Mouse (Mus musculus): ENCODE results near the gene Dock9. TPM values are rescaled to one million over a fixed set of nuclear protein-coding genes. Genes with fewer than 3 reads are reported as not detected.
A peak's percentile ranks its signal among the peaks of the same experiment; 100 is the strongest.

Dock9 gene
- polyA plus RNA-seq, 1 experiment: 68.4 TPM

DNA sequence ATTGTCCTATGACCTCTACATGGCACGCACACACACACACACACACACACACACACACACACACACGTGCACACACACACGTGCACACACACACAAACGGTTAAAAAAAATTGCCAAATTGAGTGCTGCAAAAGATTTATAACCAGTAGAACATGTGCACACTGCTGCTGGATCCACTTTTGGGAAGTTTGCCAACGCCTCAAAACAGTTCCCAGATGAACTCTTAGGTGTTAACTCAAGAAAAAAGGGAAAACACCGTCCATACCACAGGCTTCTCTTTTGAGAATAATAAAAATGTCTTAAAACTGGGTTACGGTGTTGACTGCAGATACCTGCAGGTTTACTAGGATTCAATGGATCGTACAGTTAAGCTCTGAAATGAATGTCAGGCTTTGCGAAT is 48.0 kb downstream of the Dock9 start:
- no peaks in the 10 kb centered on the region; the same call in 1 of the 2 replicates for H3K4me1 ChIP-seq (ENCODE audit: control insufficient read depth, insufficient read depth, low read length)
- H3K27ac ChIP-seq (ENCODE audit: insufficient read depth, low read length): no peak overlapping the region
- TF ChIP-seq CTCF (IDR thresholded peaks at IDR 0.05; ENCODE audit: extremely low read depth, insufficient read depth, low read length) (no peak), POLR2A (IDR thresholded peaks at IDR 0.05; ENCODE audit: extremely low read depth, insufficient read depth, low read length) (no peak)
- H3K4me3 ChIP-seq (ENCODE audit: insufficient read depth, low read length): no peak overlapping the region

DNA sequence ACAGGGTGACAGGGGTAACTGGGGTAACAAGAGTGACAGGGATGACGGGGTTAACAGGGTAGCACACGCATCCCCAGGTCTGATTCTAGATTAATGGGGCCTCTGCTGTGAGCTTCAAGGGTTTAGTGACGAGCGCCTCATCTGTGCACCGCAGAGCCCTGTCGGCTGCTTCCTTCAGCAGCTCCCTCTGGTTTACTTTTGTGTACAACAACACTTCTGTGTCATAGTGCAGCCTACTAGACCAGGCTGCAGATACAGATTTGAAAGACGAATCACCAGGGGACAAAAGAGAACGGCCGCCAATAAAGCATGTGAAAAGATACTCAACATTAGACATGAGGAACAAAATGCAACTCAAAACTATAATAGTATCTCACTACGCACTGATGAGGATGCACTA is 48.6 kb downstream of the Dock9 start:
- no peak overlapping the region for H3K4me3 ChIP-seq (ENCODE audit: insufficient read depth, low read length)
- no peaks in the 10 kb centered on the region; the same call in 1 of the 2 replicates for H3K4me1 ChIP-seq (ENCODE audit: control insufficient read depth, insufficient read depth, low read length)
- no peak for TF ChIP-seq CTCF (IDR thresholded peaks at IDR 0.05; ENCODE audit: extremely low read depth, insufficient read depth, low read length)
- no peak for TF ChIP-seq POLR2A (IDR thresholded peaks at IDR 0.05; ENCODE audit: extremely low read depth, insufficient read depth, low read length)
- no peak overlapping the region for H3K27ac ChIP-seq (ENCODE audit: insufficient read depth, low read length)

DNA sequence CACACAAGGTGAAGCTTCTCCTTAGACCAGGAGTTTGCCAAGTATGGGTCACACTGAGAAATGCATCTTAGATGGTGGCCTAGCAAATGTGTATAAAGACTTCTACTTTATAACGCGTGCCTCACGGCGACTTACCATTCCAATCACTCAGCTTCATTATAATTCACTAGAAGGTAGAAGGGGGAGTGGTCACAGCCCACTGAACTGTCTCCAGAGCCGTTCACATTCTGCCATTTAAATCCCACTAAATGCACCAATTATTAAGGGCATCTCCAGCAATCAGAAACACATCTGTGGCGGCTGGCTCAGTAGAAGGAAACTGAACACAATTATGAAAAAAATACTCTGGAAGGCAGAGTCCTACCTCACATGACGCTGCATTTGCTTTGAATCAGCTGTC is 50.3 kb downstream of the Dock9 start:
- TF ChIP-seq POLR2A (IDR thresholded peaks at IDR 0.05; ENCODE audit: extremely low read depth, insufficient read depth, low read length) (no peak), CTCF (IDR thresholded peaks at IDR 0.05; ENCODE audit: extremely low read depth, insufficient read depth, low read length) (no peak)
- H3K4me1 ChIP-seq (ENCODE audit: control insufficient read depth, insufficient read depth, low read length): peaks cover 2% of the 10 kb centered on the region; the same call in 1 of the 2 replicates
- no peak overlapping the region for H3K27ac ChIP-seq (ENCODE audit: insufficient read depth, low read length)
- no peak overlapping the region for H3K4me3 ChIP-seq (ENCODE audit: insufficient read depth, low read length)

DNA sequence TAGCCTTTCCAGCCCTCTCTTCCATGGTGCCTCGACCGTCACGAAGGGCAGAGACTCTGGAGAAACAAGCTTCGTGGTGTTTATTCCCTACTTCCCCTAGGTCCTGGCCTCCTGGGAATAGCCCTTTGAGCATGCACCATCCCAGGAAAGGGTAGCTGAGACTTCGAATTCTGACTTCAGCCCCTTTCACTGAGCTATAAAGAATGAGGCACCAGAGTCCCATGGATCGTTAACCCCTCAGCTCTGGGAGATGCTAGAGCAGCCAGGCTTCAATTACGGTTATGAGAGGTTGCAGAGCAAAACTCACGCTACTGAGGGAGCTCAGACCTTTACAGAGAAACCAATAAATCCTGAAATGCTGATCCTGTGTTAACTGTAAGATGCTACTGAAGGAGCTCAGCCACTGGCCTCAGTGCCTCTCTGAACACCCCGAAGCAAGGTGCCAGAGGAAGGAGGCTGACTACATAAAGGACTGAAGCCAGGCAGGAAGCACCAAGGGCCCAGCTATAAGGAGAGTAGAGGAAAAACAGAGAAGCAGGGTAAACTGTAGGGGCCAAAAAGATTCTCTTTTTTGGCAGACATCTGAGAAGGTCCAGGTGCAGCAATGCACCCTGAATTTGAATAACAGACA is 53.7 kb downstream of the Dock9 start:
- H3K27ac ChIP-seq (ENCODE audit: insufficient read depth, low read length): no peak overlapping the region
- H3K4me3 ChIP-seq (ENCODE audit: insufficient read depth, low read length): no peak overlapping the region
- TF ChIP-seq CTCF (IDR thresholded peaks at IDR 0.05; ENCODE audit: extremely low read depth, insufficient read depth, low read length) (no peak), POLR2A (IDR thresholded peaks at IDR 0.05; ENCODE audit: extremely low read depth, insufficient read depth, low read length) (no peak)
- peaks cover 8% of the 10 kb centered on the region for H3K4me1 ChIP-seq (ENCODE audit: control insufficient read depth, insufficient read depth, low read length)

DNA sequence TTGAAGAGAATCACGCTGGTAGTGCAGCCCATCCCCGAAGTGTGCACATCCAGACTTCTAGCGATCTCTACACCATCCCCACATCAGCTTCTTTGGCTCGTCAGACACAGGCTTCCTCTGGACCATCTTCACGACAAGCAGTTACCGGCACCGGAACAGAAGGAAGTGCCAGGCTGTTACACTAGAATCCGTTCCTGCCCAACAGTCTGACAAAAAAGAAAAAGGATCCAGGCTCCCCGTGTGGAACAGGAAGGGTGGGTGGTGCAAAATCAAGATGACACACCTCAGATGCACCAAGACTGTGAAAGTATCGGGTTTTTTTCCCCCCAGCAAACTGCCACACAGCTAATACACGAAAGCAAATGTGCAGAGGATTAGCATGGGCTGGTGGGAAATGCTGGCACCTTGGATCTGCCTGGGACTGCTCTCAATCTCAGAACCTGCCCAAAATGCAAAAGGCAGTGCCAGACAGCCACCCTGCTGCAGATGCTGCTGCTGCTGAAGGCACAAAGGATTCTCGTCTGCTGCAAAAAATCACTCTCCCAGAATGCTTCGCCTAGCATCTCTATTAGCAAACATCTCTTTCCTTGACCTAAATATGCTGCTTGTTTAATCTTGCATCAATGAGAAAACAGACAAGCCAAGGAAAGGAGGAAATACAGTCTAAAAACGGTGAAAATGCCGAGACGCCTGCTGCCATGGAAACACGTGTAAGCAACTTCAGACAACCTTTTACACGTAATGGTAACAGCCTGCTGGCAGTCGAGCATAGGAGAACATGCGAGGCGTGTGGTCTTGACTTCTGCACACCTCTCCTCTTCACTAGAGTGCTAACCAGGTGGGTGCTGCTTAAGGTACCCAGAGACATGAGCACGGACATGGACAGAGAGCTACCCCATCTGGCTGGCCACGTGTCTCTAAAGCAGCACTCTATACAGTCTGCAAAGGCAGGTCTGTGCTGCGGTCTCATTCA is 58.9 kb downstream of the Dock9 start:
- peak overlapping the region; percentile 4; the same call in 1 of the 2 replicates for H3K27ac ChIP-seq (ENCODE audit: insufficient read depth, low read length)
- TF ChIP-seq POLR2A (IDR thresholded peaks at IDR 0.05; ENCODE audit: extremely low read depth, insufficient read depth, low read length) (no peak), CTCF (IDR thresholded peaks at IDR 0.05; ENCODE audit: extremely low read depth, insufficient read depth, low read length) (no peak)
- peak overlapping the region; percentile 63 for H3K4me3 ChIP-seq (ENCODE audit: insufficient read depth, low read length)
- H3K4me1 ChIP-seq (ENCODE audit: control insufficient read depth, insufficient read depth, low read length): peaks cover 12% of the 10 kb centered on the region

DNA sequence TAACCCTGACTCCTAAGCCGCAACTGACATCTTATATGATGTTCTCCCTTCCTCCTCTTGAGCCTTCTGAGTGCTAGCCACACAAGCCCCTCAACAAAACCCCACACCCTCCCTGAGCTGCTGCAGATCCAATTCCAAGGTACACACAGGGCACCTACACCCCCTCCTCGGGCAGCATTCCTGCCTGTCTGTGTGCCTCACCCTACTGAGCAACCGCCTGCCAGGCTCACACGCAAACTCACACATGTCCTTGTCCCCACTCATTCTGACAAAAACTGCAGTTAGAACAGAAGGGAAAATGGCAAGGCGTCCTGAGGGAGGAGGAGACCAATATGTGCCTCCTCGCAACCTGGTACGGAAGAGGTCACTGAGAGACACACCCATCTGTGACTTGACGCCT is 60.4 kb downstream of the Dock9 start:
- TF ChIP-seq CTCF (IDR thresholded peaks at IDR 0.05; ENCODE audit: extremely low read depth, insufficient read depth, low read length) (no peak), POLR2A (IDR thresholded peaks at IDR 0.05; ENCODE audit: extremely low read depth, insufficient read depth, low read length) (0 out of 2 replicates have a peak, but pooled peaks have one; percentile 31)
- Histone ChIP-seq H3K27ac (ENCODE audit: insufficient read depth, low read length) (0 out of 2 replicates have a peak overlapping the region, but pooled peaks have one; percentile 27), H3K4me1 (ENCODE audit: control insufficient read depth, insufficient read depth, low read length) (peaks cover 18% of the 10 kb centered on the region), H3K4me3 (ENCODE audit: insufficient read depth, low read length) (peak overlapping the region; percentile 63)

DNA sequence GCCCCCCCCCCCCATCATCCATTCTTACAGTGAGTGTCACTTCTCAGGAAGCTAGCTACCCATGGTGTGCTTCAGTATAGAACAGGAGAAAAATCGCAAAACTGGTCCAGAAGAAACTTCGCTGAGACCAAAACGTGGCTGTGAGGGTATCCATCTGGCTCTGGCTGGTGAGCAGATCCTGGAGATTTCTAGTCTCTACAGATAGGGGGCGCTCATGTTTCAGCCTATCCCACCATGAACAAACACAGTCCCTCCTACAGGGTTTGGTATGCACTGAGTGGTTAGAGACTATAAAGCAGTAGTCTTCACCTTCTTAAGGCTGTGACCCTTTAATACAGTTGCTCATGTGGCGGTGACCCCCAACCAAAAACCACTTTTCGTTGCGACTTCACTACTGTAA is 62.0 kb downstream of the Dock9 start:
- peak; percentile 43; the same call in 1 of the 2 replicates for TF ChIP-seq CTCF (IDR thresholded peaks at IDR 0.05; ENCODE audit: extremely low read depth, insufficient read depth, low read length)
- TF ChIP-seq POLR2A (IDR thresholded peaks at IDR 0.05; ENCODE audit: extremely low read depth, insufficient read depth, low read length): no peak
- Histone ChIP-seq H3K4me1 (ENCODE audit: control insufficient read depth, insufficient read depth, low read length) (peaks cover 21% of the 10 kb centered on the region), H3K4me3 (ENCODE audit: insufficient read depth, low read length) (no peak overlapping the region), H3K27ac (ENCODE audit: insufficient read depth, low read length) (no peak overlapping the region)

DNA sequence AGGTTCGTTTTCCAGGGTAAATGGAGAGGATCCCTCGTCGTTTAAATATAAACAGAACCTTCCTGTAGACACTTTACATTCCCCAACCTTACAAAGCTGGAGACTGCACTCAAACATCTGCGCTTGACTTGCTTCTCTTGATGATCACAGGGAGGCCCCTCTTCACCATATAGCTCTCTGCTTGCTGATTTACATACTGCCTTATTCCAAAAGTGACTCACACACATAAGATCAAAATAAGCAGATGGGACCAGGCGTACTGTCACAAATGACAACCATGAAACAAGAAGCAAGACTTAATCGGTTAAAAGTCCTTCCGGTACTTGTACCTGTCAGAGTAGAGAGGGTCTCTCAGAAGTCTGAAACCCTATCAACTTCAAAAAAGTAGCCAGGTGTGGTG is 63.4 kb downstream of the Dock9 start:
- no peak overlapping the region for H3K4me3 ChIP-seq (ENCODE audit: insufficient read depth, low read length)
- H3K27ac ChIP-seq (ENCODE audit: insufficient read depth, low read length): no peak overlapping the region
- TF ChIP-seq POLR2A (IDR thresholded peaks at IDR 0.05; ENCODE audit: extremely low read depth, insufficient read depth, low read length) (no peak), CTCF (IDR thresholded peaks at IDR 0.05; ENCODE audit: extremely low read depth, insufficient read depth, low read length) (no peak)
- peaks cover 17% of the 10 kb centered on the region for H3K4me1 ChIP-seq (ENCODE audit: control insufficient read depth, insufficient read depth, low read length)

DNA sequence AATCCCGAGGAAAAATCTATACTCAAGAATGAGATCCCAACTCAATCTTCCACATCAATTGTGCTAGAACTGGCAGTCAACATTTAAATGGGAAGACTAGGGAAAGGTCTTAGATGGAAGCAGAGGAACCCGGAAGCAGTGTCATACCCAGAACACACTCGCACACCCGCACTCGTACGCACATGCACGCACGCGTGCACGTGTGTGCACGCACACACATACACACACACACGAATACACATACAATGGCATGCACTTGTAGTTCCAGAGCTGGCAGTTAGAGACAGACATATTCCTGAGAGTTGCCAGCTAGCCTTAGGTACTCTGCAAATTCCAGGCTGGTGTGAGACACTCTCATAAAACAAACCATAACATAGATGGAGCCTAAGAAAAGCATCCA is 63.9 kb downstream of the Dock9 start:
- Histone ChIP-seq H3K27ac (ENCODE audit: insufficient read depth, low read length) (no peak overlapping the region), H3K4me1 (ENCODE audit: control insufficient read depth, insufficient read depth, low read length) (peaks cover 14% of the 10 kb centered on the region), H3K4me3 (ENCODE audit: insufficient read depth, low read length) (no peak overlapping the region)
- TF ChIP-seq POLR2A (IDR thresholded peaks at IDR 0.05; ENCODE audit: extremely low read depth, insufficient read depth, low read length) (no peak), CTCF (IDR thresholded peaks at IDR 0.05; ENCODE audit: extremely low read depth, insufficient read depth, low read length) (no peak)

All from cortical plate, adult 2 months (tissue).